Mouse (Mus musculus): ENCODE data around the gene Atp5s. TPM values are rescaled to one million over a fixed set of nuclear protein-coding genes. Genes with fewer than 3 reads are reported as not detected.

The Atp5s gene
- polyA plus RNA-seq (2012) = 5.8 and 9.4 TPM in 2 replicates

GRCm38 (mm10) chr12:69724711-69725460, at the start of gene Atp5s, which contains the start of gene L2hgdh:
Gene Atp5s, plus strand, starts transcription at chr12:69724950.
Gene L2hgdh, minus strand, starts transcription at chr12:69724873.
- TF ChIP-seq GATA1 (IDR thresholded peaks at IDR 0.05; ENCODE audit: low read length) = no peak

DNA sequence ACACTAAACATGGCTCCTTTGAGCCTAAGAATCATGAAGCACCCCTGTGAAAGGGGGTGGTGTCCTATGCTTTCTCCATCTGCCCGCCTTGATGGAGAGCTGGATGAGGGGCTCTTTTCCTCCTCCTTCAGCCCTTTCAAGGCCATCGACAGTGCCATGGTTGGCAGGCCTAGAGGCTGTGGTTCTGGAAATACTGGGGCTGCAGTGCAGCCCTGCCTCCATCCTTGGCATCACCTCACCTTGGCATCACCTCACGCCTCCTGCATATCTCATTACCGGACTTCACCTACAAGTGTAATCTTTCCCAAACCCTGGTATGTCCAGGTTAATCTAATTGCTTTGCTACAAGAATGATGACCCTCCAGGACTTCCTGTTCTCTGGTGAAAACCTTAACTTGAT, 48.6 kb upstream of the Atp5s start:
- TF ChIP-seq GATA1 (IDR thresholded peaks at IDR 0.05; ENCODE audit: low read length) = no peak

DNA sequence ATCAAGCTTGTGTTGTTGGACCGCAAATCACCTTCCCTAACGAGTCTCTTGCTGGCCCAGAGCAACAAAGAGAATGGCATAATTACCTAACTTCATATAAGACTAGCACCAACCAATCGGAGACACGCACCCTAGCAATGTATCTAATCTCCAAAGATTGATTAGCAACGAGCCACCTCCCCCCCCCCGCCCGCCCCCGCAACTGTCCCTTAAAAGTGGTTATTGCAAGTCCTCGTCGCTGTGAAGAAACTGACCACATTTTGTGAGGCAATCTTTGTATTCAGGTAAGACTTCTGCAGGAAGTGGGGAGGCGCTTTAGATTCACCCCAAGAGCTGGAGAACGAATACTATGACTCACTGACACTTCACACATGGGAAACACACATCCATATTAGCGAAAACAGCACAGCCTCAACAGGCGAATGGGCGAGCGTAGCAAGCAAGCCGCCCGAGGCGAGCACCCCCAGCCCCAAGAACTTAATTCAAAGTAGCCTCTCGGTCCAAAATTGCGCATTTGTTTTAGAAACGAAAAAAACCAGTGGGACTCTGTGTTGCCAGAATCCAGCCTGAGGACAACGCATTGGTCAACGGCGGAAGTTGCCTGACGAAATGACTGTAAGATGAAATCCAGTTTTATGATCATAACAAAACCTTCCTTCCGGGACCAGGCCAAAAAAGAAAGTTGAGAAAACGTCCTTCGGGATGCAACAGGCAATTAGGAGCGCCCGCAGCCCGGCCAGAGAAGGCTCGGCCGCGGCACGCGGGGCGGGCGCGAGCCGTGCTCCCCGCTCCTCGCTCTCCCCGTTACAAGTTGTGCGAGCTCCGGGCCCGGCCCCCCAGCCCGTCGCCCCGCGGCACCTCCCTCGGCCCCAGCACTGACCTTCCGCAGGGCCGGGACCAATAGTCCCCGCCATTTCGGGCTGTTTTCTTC, 43.9 kb upstream of the Atp5s start:
- TF ChIP-seq GATA1 (IDR thresholded peaks at IDR 0.05; ENCODE audit: low read length) = no peak

GRCm38 (mm10) chr12:69681566-69682061, 43.1 kb upstream of the Atp5s start, which contains the start of gene Sos2:
Gene Sos2, minus strand, starts transcription at chr12:69681852.
- TF ChIP-seq GATA1 (IDR thresholded peaks at IDR 0.05; ENCODE audit: low read length) = no peak

DNA sequence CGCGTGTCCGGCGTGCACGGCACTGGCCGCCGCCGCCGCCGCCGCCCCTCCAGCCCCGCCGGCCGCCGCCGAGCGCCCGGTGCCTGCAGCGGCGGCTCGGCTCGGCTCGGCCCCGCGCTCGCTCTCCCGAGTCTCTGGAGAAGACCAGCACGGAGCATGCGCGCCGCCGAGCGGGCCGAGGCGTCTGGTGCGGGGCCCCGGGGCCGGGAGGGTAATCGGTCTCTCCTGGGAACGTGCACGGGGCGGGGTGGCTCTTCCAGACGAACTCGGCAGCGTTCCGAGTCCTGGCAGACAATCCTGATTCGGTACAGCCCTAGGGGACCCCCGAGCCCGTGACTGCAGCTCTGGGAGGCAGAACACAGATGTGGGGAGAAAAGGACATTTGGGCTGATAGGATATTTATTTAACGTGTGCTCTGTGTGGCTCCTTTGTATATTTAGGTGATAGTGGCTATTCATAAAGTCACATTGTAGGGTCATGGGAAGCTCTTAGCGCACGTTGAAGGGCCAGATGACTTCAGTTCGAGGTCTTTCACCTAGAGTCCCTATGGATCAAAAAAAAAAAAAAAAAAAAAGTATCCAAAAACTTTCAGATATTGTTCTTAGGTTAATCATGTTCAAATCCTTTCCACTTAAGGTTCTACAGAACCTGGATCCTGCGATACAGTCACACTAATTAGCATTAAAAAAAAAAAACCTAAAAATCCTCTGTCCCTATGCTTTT, 42.5 kb upstream of the Atp5s start:
- no peak for TF ChIP-seq GATA1 (IDR thresholded peaks at IDR 0.05; ENCODE audit: low read length)

GRCm38 (mm10) chr12:69682788-69683419, 41.8 kb upstream of the Atp5s start:
- TF ChIP-seq GATA1 (IDR thresholded peaks at IDR 0.05; ENCODE audit: low read length) = no peak

- no peak for TF ChIP-seq GATA1 (IDR thresholded peaks at IDR 0.05; ENCODE audit: low read length)
Measured at GRCm38 (mm10) chr12:69683537-69683936, 41.2 kb upstream of the Atp5s start.

DNA sequence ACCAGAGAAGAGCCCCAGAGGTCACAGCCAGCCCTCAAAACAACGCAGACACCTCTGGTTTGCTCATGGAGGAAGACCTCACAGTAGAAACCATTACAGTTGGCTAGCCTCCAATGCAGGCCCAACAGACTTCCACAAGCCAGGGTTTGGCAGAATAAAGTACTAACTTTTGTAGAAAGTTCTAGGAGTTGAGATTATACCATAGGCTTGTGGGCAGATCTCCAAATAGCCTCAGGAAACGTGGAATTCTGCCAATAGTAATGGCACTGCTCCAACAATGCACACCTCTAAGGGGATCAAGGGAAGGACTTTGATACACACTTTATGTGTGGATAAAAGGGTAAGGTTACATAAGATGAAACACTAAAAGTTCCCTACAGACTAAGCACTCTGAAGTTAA, 36.4 kb upstream of the Atp5s start:
- TF ChIP-seq GATA1 (IDR thresholded peaks at IDR 0.05; ENCODE audit: low read length) = no peak

DNA sequence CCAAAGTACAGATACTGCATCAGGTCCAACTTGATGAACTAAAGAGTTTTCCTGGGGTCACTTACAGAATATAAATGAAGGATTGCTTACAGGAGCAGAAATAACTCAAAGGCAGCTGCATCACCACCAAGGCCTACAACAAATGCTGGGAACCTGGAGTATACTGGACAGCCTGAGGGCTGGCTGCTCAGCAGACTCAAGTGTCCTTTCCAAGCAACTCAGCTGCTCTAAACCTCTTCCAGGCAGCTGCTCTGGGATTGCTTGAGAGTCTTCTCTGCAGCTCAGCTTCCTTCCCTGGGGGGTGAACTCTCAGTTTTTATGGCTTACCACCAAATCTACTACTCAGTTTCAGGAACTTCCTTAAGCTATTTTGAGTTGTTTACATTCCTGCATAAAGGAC, 35.7 kb upstream of the Atp5s start:
- TF ChIP-seq GATA1 (IDR thresholded peaks at IDR 0.05; ENCODE audit: low read length) = no peak

- TF ChIP-seq GATA1 (IDR thresholded peaks at IDR 0.05; ENCODE audit: low read length) = no peak
Measured at GRCm38 (mm10) chr12:69690714-69691113, 34.0 kb upstream of the Atp5s start.

DNA sequence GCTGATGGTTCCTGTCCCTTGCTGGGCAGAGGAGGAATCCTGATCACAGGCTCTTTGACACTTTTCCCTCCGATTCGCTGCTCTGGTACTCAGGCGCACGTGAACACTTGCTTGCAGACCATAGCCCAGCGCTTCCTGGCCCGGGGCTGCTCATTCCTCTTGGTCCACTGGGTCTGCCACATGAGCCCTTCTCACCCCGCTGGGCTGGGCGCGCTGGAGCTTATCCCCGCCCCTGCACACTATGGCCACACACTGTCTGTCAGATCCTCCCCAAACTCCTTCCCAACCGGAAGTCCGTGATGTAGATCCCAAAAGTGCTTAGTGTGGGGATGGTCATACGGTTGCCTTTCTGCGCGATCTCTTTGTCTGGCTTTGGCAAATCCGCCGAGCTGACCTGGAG, 31.3 kb upstream of the Atp5s start:
- no peak for TF ChIP-seq GATA1 (IDR thresholded peaks at IDR 0.05; ENCODE audit: low read length)

- TF ChIP-seq GATA1 (IDR thresholded peaks at IDR 0.05; ENCODE audit: low read length) = no peak
Measured at GRCm38 (mm10) chr12:69696746-69697145, 28.0 kb upstream of the Atp5s start.

GRCm38 (mm10) chr12:69698352-69698751, 26.4 kb upstream of the Atp5s start:
- no peak for TF ChIP-seq GATA1 (IDR thresholded peaks at IDR 0.05; ENCODE audit: low read length)

DNA sequence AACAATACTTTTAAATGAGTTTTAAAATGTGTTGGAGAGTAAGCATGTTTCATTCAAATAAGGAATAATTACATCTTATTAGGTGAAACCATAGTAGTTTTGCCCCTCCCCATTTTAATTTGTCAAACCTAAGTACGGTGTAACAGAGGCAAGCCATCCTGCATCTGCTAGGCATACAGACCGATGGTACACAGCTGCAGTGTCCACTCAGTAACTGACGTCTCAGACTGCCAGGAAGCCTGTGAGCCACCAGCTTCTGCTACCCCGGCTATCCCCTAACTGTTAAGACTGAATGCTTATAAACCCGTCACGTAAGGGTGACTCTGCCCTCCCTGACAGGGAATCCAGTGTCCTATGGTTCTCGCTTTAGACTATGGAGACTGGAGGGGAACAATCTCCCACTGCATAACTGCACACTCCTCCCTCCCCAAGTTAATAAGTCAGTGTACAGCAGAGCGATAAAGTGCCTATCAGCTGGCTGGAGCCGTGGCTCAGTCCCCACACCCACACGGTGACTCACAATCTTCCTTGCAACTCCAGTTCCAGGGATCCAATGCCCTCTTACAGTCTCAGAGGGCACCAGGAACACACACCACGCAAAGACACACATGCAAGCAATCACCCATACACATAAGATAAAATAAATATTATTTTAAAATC, 19.8 kb upstream of the Atp5s start:
- no peak for TF ChIP-seq GATA1 (IDR thresholded peaks at IDR 0.05; ENCODE audit: low read length)

Data from G1E-ER4 (cell line).